Mouse (Mus musculus) neural tube, embryonic 12.5 days (tissue): ENCODE measurements at regions not wholly inside any gene's neighbourhood (a gene's known extent, or its start where the extent isn't known, plus 50 kb on each side); places are given as distances from the start of the nearest gene placed in this dataset.
"Not testable (repeated sequence)": the region's sequence is repeated elsewhere in the genome, so short reads cannot be mapped to it uniquely, and the experiment has no call there.

Experiments
- ATAC-seq: fragments of 200-750 bp; cut with Nextera tagmentation; 2 replicates; pipeline ENCODE4 v1.8.0; 2017; ENCODE audit warnings: low read depth, mild to moderate bottlenecking, moderate TSS enrichment, moderate library complexity; ENCODE audit not compliant: low FRiP score
- H3K27ac ChIP-seq: fragments of 300-500 bp; sonication (generic); 2 replicates; pipeline ENCODE4 v1.5.1; 2016
- H3K27me3 ChIP-seq: fragments of 300-500 bp; sonication (generic); replicated peaks from 2 replicates; pipeline ENCODE4 v1.6.1; 2016; ENCODE audit warnings: mild to moderate bottlenecking
- H3K36me3 ChIP-seq: fragments of 300-500 bp; sonication (generic); 2 replicates; pipeline ENCODE4 v1.6.1; 2016; ENCODE audit warnings: mild to moderate bottlenecking
- H3K4me1 ChIP-seq: fragments of 300-500 bp; sonication (generic); 2 replicates; pipeline ENCODE4 v1.6.1; 2016
- H3K4me2 ChIP-seq: fragments of 300-500 bp; sonication (generic); replicated peaks from 2 replicates; pipeline ENCODE4 v1.6.1; 2016; ENCODE audit warnings: mild to moderate bottlenecking
- H3K4me3 ChIP-seq: fragments of 300-500 bp; sonication (generic); 2 replicates; pipeline ENCODE4 v1.5.1; 2016
- H3K9ac ChIP-seq: fragments of 300-500 bp; sonication (generic); 2 replicates; pipeline ENCODE4 v1.6.1; 2016; ENCODE audit warnings: mild to moderate bottlenecking
- H3K9me3 ChIP-seq: fragments of 300-500 bp; sonication (generic); 2 replicates; pipeline ENCODE4 v1.6.1; 2016; ENCODE audit warnings: mild to moderate bottlenecking
- WGBS: fragments of 180-500 bp; shearing (Covaris S2); methylation state at CpG from one replicate; pipeline ENCODE4 v1.1.7; 2016; 5-methylcytosine and 5-hydroxymethylcytosine counted together

DNA sequence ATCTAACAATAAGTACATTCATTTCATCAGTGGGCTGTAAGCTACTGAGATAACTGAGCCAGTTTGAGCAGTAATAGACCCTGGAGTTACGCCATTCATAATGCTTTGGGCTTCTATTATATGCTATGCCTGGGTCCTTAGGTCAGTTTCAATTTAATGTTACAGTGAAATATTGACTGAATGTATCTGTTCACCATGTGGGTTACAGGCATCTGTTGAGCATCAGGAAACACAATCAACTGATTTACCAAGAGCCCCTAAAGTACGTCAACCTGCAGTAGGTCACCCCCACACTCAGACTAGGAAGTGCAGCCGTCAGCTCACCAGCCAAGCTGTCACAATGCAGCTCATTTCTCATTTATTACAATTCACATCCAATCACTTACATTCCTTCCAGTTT is 183.5 kb downstream of the Lyplal1 start:
- H3K9ac ChIP-seq, result no peak overlapping the region
- H3K4me1 ChIP-seq, result no peaks in the 10 kb centered on the region
- H3K4me3 ChIP-seq, result no peak overlapping the region
- WGBS, result 85% methylated on average over 3 of the region's 3 CpGs
- H3K27me3 ChIP-seq, result no peaks in the 10 kb centered on the region
- no peak overlapping the region for H3K4me2 ChIP-seq
- no peak for ATAC-seq
- H3K9me3 ChIP-seq, result no peaks in the 10 kb centered on the region
- H3K36me3 ChIP-seq, result no peaks in the 10 kb centered on the region
- H3K27ac ChIP-seq, result no peak overlapping the region

- Histone ChIP-seq H3K4me2 (no peak overlapping the region), H3K27ac (no peak overlapping the region), H3K4me1 (no peaks in the 10 kb centered on the region), H3K4me3 (no peak overlapping the region), H3K9ac (no peak overlapping the region), H3K27me3 (no peaks in the 10 kb centered on the region), H3K36me3 (no peaks in the 10 kb centered on the region), H3K9me3 (no peaks in the 10 kb centered on the region)
- ATAC-seq, result no peak
Observed at GRCm38 (mm10) chr1:185937026-185937425, 180.1 kb downstream of the Lyplal1 start.

- Histone ChIP-seq H3K9me3 (no peaks in the 10 kb centered on the region), H3K4me1 (no peaks in the 10 kb centered on the region), H3K27me3 (no peaks in the 10 kb centered on the region), H3K9ac (no peak overlapping the region), H3K36me3 (no peaks in the 10 kb centered on the region), H3K4me3 (no peak overlapping the region), H3K27ac (no peak overlapping the region), H3K4me2 (no peak overlapping the region)
- no peak for ATAC-seq
- 86% methylated on average over 3 of the region's 3 CpGs for WGBS
Observed at GRCm38 (mm10) chr1:185939914-185940313, 177.2 kb downstream of the Lyplal1 start.

DNA sequence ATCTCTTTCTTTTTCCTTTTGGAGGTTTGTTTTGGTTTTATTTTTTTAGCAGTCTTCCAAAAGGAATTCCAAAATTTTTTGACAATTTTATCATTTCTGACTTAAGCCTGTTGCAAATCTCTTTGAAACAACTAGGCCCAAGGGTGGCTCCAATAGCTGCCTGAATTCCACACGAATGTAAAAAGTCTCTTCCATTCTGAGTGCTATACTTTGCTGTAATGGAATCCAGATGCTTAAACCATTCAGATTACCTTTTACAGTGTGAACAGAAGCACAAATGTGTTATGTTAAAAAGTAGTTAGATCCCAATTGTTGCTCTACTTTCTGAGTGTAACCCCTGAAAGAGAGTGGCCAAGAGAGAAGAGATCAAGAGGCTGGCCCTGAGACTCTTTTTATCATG is 176.6 kb downstream of the Lyplal1 start:
- 69% methylated on average over 1 of the region's 1 CpGs for WGBS
- Histone ChIP-seq H3K27me3 (no peaks in the 10 kb centered on the region), H3K4me1 (no peaks in the 10 kb centered on the region), H3K4me2 (no peak overlapping the region), H3K27ac (no peak overlapping the region), H3K9me3 (no peaks in the 10 kb centered on the region), H3K36me3 (no peaks in the 10 kb centered on the region), H3K9ac (no peak overlapping the region), H3K4me3 (no peak overlapping the region)
- no peak for ATAC-seq

DNA sequence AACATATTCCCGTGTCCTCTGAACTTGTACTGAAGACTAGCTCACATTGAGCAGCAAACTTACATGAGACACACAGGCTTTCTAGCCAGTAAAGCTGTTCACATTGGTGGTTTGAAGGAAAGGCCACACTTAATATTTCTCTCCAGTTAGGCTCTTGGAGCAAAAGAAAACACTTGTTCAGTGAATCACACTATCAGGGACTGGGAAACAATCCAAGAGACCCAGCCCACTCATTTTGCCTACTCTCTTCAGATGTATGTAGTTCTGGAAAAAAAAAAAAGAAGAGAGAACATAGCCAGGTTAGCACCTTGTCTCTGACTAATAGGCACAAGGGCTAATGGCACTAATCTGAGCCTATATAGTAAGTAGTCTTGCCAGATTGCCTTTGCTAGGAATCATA is 165.9 kb downstream of the Lyplal1 start:
- Histone ChIP-seq H3K27ac (no peak overlapping the region), H3K4me2 (no peak overlapping the region), H3K4me3 (no peak overlapping the region), H3K9ac (no peak overlapping the region), H3K36me3 (no peaks in the 10 kb centered on the region), H3K9me3 (no peaks in the 10 kb centered on the region), H3K27me3 (no peaks in the 10 kb centered on the region), H3K4me1 (no peaks in the 10 kb centered on the region)
- no peak for ATAC-seq
- WGBS, result 86% methylated on average over 1 of the region's 1 CpGs

DNA sequence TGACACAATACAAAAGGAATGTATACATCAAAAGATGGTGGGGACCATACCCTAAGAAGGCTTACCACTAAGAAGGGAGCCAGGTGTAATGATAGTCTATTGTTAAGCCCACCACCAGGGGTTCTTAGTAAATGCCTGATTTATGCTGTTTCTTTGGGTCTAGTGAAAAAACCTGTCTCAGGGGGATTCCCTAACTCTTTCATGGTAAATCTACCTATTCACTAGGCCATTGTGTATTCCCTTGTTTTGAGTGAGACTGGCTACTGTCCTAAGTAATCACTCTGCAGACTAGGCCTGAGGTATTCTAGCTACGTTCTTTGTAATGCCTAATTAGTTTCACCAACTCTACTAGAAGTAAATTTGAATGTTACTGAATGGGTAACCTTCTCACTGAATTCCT is 161.3 kb downstream of the Lyplal1 start:
- 27% methylated on average over 1 of the region's 1 CpGs for WGBS
- H3K4me2 ChIP-seq, H3K4me1 ChIP-seq, H3K4me3 ChIP-seq, ATAC-seq, H3K27me3 ChIP-seq, H3K36me3 ChIP-seq, H3K27ac ChIP-seq, H3K9ac ChIP-seq, H3K9me3 ChIP-seq: not testable (repeated sequence)

DNA sequence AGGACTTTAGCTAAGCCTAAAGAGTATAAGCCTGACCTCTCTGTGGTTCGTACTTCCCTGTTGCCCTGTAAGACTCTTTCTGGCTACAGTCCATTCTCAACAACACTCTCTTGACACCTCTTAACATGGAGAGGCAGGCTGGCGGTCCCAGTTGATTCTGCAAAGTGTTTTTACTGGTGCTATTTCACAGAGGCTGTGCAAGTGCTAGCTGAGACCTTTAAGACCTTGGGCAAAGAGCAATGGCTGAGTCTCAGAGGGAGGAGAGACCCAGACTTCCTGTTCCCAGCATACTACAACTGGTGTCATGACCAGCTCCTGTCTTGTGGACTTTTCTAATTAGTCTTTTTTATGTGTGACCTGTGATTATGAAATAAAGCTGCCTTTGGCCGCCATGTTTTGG is 159.6 kb downstream of the Lyplal1 start:
- Histone ChIP-seq H3K27me3 (no peaks in the 10 kb centered on the region), H3K9me3 (no peaks in the 10 kb centered on the region), H3K9ac (no peak overlapping the region), H3K4me3 (no peak overlapping the region), H3K4me2 (no peak overlapping the region), H3K27ac (no peak overlapping the region), H3K4me1 (peaks cover 7% of the 10 kb centered on the region; the same call in 1 of the 2 replicates), H3K36me3 (no peaks in the 10 kb centered on the region)
- ATAC-seq, result no peak
- 78% methylated on average over 3 of the region's 3 CpGs for WGBS

- no peaks in the 10 kb centered on the region for H3K9me3 ChIP-seq
- H3K9ac ChIP-seq, result no peak overlapping the region
- no peak overlapping the region for H3K27ac ChIP-seq
- ATAC-seq, result no peak
- H3K4me2 ChIP-seq, result no peak overlapping the region
- H3K27me3 ChIP-seq, result no peaks in the 10 kb centered on the region
- no peak overlapping the region for H3K4me3 ChIP-seq
- 39% methylated on average over 10 of the region's 10 CpGs for WGBS
- peaks cover 7% of the 10 kb centered on the region; the same call in 1 of the 2 replicates for H3K4me1 ChIP-seq
- no peaks in the 10 kb centered on the region for H3K36me3 ChIP-seq
Observed at GRCm38 (mm10) chr1:185958276-185958675, 158.8 kb downstream of the Lyplal1 start.

GRCm38 (mm10) chr1:185962606-185963005 is 154.5 kb downstream of the Lyplal1 start:
- WGBS, result 90% methylated on average over 3 of the region's 3 CpGs
- Histone ChIP-seq H3K36me3 (no peaks in the 10 kb centered on the region), H3K4me3 (no peak overlapping the region), H3K27me3 (no peaks in the 10 kb centered on the region), H3K4me2 (no peak overlapping the region), H3K4me1 (peaks cover 7% of the 10 kb centered on the region; the same call in 1 of the 2 replicates), H3K9me3 (no peaks in the 10 kb centered on the region), H3K9ac (no peak overlapping the region), H3K27ac (no peak overlapping the region)
- ATAC-seq, result no peak

GRCm38 (mm10) chr1:185963773-185964172 is 153.3 kb downstream of the Lyplal1 start:
- no peak overlapping the region for H3K27ac ChIP-seq
- no peak overlapping the region for H3K4me2 ChIP-seq
- H3K36me3 ChIP-seq, result no peaks in the 10 kb centered on the region
- no peak overlapping the region for H3K9ac ChIP-seq
- H3K4me3 ChIP-seq, result no peak overlapping the region
- ATAC-seq, result no peak
- no peaks in the 10 kb centered on the region for H3K9me3 ChIP-seq
- no peaks in the 10 kb centered on the region for H3K4me1 ChIP-seq
- WGBS, result 89% methylated on average over 2 of the region's 2 CpGs
- no peaks in the 10 kb centered on the region for H3K27me3 ChIP-seq

DNA sequence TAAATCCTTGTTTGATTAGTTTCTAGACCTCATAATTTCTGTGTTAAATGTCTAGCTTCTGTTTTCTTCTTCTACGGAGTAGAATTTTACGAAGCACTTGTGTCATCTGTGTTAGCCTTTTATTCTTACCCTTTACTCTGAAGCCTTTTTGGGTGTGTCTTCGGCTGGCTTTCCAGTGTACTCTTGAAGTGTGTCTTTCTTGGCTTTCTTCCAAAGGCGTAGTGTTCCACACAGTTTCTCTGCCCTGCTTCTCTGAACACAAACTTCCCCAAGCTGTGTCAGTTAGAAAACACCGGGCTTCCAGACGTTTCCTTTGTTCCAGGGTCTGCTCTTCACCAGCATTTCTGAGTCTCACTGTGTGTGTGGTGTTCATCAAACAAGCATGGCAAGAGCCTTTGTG is 152.7 kb downstream of the Lyplal1 start:
- H3K27me3 ChIP-seq, result no peaks in the 10 kb centered on the region
- 67% methylated on average over 6 of the region's 6 CpGs for WGBS
- H3K27ac ChIP-seq, result no peak overlapping the region
- H3K4me2 ChIP-seq, result no peak overlapping the region
- H3K9ac ChIP-seq, result no peak overlapping the region
- no peaks in the 10 kb centered on the region for H3K4me1 ChIP-seq
- no peaks in the 10 kb centered on the region for H3K9me3 ChIP-seq
- ATAC-seq, result no peak
- no peak overlapping the region for H3K4me3 ChIP-seq
- H3K36me3 ChIP-seq, result no peaks in the 10 kb centered on the region

- Histone ChIP-seq H3K27ac (no peak overlapping the region), H3K36me3 (no peaks in the 10 kb centered on the region), H3K27me3 (no peaks in the 10 kb centered on the region), H3K9me3 (no peaks in the 10 kb centered on the region), H3K9ac (no peak overlapping the region), H3K4me1 (no peaks in the 10 kb centered on the region), H3K4me3 (no peak overlapping the region), H3K4me2 (no peak overlapping the region)
- no peak for ATAC-seq
- WGBS, result 75% methylated on average over 4 of the region's 4 CpGs
Observed at GRCm38 (mm10) chr1:185967227-185967626, 149.9 kb downstream of the Lyplal1 start.

GRCm38 (mm10) chr1:185967816-185968215 is 149.3 kb downstream of the Lyplal1 start:
- Histone ChIP-seq H3K27ac (no peak overlapping the region), H3K4me1 (no peaks in the 10 kb centered on the region), H3K36me3 (no peaks in the 10 kb centered on the region), H3K9me3 (no peaks in the 10 kb centered on the region), H3K9ac (no peak overlapping the region), H3K27me3 (no peaks in the 10 kb centered on the region), H3K4me2 (no peak overlapping the region), H3K4me3 (no peak overlapping the region)
- 82% methylated on average over 6 of the region's 6 CpGs for WGBS
- no peak for ATAC-seq

DNA sequence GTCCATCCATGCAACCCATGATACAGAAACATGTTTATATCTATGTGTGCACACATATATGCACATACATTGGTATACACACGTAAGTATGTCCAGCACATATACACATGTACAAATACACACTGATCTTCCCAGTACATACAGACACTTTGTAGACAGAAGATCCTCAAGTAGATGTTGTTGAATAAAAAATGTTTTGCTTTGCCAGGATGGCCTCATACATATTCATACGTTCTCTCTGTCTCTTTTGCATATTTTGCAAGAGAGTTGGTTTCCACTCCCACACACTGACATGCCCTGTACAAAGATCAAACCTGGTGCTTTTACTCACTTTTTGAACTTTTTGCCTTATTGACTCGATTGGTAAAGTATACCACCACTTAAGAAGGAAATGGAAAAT is 148.5 kb downstream of the Lyplal1 start:
- no peak for ATAC-seq
- no peaks in the 10 kb centered on the region for H3K4me1 ChIP-seq
- H3K9me3 ChIP-seq, result no peaks in the 10 kb centered on the region
- WGBS, result 88% methylated on average over 3 of the region's 3 CpGs
- H3K36me3 ChIP-seq, result no peaks in the 10 kb centered on the region
- H3K4me2 ChIP-seq, result no peak overlapping the region
- no peak overlapping the region for H3K9ac ChIP-seq
- no peak overlapping the region for H3K4me3 ChIP-seq
- no peaks in the 10 kb centered on the region for H3K27me3 ChIP-seq
- no peak overlapping the region for H3K27ac ChIP-seq
